Mouse (Mus musculus): ENCODE measurements at regions not wholly inside any gene's neighbourhood (a gene's known extent, or its start where the extent isn't known, plus 50 kb on each side); places are given as distances from the start of the nearest gene placed in this dataset.

DNA sequence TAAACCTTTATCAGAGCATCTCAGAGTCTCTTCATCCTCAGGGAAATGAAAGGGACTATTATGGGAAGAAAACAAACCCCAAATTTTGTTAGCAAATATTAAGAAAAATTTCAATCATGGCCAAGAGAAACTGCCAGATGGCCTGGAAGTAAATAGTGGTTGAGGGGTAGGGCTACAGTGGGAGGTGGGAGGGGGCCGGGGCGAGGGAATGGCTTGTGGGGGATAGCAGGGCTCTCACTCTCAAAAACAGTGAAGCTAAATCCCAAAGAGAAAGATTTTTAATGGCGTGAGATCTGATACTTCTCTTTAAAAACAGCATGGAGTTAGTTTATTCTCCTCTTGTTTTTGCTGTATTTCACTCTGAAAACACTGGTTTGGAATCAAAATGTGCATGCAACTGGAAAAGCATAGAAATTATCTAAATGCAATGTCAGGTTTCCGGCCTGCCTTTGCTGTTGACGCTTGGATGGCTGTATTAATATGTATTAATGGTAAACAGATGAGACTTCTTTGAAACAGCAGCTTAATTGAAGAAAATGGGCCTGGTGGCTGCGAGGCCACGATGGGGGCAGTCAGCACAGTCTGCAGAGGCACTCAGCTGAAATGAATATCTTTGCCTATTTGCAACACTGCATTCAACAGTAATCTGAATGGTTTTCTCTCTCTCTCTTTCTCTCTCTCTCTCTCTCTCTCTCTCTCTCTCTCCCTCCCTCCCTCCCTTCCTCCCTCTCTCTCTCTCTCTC lies 99.8 kb upstream of the Spats2l start:
- no peak for TF ChIP-seq POLR2A (IDR thresholded peaks at IDR 0.05; ENCODE audit: control insufficient read depth, low read depth, low read length)
- TF ChIP-seq CTCF (IDR thresholded peaks at IDR 0.05; ENCODE audit: control insufficient read depth, insufficient read depth, insufficient replicate concordance, low read depth, low read length), result no peak

All from testis, adult 2 months (tissue).